ENCODE assay signal across 26 mouse cellular contexts in genomic region chr3:37766628-37767027, GRCm38 (mm10). TPM values are rescaled to one million over a fixed set of nuclear protein-coding genes. Genes with fewer than 3 reads are reported as not detected.
DNase-seq lines count a peak whose midpoint lies in the region; ATAC-seq and TF ChIP-seq lines count a peak whose summit lies in the region.
"Had no signal": no experiment of that assay in that cellular context is flagged by ENCODE, and none has a peak within 500 bp of the region (broad histone marks: within the 10 kb centered on the region; RNA-seq: fewer than 3 reads in every experiment).

No protein-coding gene starts in this region.

- DNase-seq in gastrocnemius, adult 2 months: no peak
- no peak for DNase-seq in gastrocnemius, adult 18-20 months (ENCODE audit: low spot score)
- DNase-seq in kidney, adult 11 months: no peak
- no peak for DNase-seq in lung, postnatal 0 days (ENCODE audit: low spot score)
- DNase-seq in lung, postnatal 4 days: no peak
- DNase-seq in urinary bladder, postnatal 10 days (ENCODE audit: low spot score): no peak
- DNase-seq: cerebellum, adult 8-10 months; cerebellum, postnatal 25 days; heart, postnatal 14 days; kidney, adult 18-20 months; kidney, postnatal 36 days; liver, embryonic 13.5 days; lung, adult 2 months; lung, postnatal 36 days; thymus, adult 2 months; thymus, postnatal 36 days had no signal

- ATAC-seq in kidney, embryonic 15.5 days (replicated peaks; ENCODE audit: low FRiP score): 0 out of 2 replicates have a peak, but pooled peaks have one; percentile 62
- 0 out of 2 replicates have a peak, but pooled peaks have one; percentile 18 for ATAC-seq in lung, postnatal 0 days
- ATAC-seq: forebrain, embryonic 15.5 days; hindbrain, embryonic 16.5 days had no signal

- 24% methylated on average over 4 of the region's 4 CpGs for WGBS in kidney, embryonic 15.5 days
- 44% methylated on average over 4 of the region's 4 CpGs for WGBS in lung, postnatal 0 days

- H3K4me1 ChIP-seq in kidney, embryonic 15.5 days: peaks cover 51% of the 10 kb centered on the region
- H3K4me1 ChIP-seq in lung, postnatal 0 days (ENCODE audit: insufficient read depth, low read depth, low read length): peaks cover 16% of the 10 kb centered on the region

- peak overlapping the region; percentile 63 for H3K27ac ChIP-seq in gastrocnemius, adult 2 months
- peak overlapping the region; percentile 38 for H3K27ac ChIP-seq in kidney, embryonic 15.5 days
- no peak overlapping the region for H3K27ac ChIP-seq in lung, postnatal 0 days (ENCODE audit: low read length)
- H3K27ac ChIP-seq: embryonic facial prominence, embryonic 12.5 days; forebrain, embryonic 10.5 days; forebrain, embryonic 15.5 days; liver, embryonic 13.5 days; midbrain, embryonic 12.5 days; neural tube, embryonic 12.5 days had no signal

- intact Hi-C loops in gastrocnemius, adult 2 months (cut with DNase I): loop anchor here (5.0 kb wide), 1 partner anchor 124 kb away; no protein-coding TSS in a partner anchor

- TF ChIP-seq EP300 in lung, postnatal 0 days (IDR thresholded peaks at IDR 0.05): no peak

- H3K4me3 ChIP-seq in gastrocnemius, adult 2 months: no peak overlapping the region
- H3K4me3 ChIP-seq in kidney, embryonic 15.5 days (replicated peaks): no peak overlapping the region
- H3K4me3 ChIP-seq in lung, postnatal 0 days (ENCODE audit: low read depth, low read length): no peak overlapping the region
- H3K4me3 ChIP-seq: embryonic facial prominence, embryonic 12.5 days; forebrain, embryonic 10.5 days; forebrain, embryonic 15.5 days; liver, embryonic 13.5 days; megakaryocyte, embryonic 14.5 days; midbrain, embryonic 12.5 days; myocyte; neural tube, embryonic 12.5 days had no signal

- H3K36me3 ChIP-seq in kidney, embryonic 15.5 days: no peaks in the 10 kb centered on the region
- no peaks in the 10 kb centered on the region for H3K36me3 ChIP-seq in lung, postnatal 0 days (ENCODE audit: insufficient read depth, low read length)
- H3K36me3 ChIP-seq: embryonic facial prominence, embryonic 12.5 days; forebrain, embryonic 10.5 days; forebrain, embryonic 15.5 days; G1E; liver, embryonic 13.5 days; midbrain, embryonic 12.5 days; neural tube, embryonic 12.5 days had no signal

- no peak for TF ChIP-seq CTCF in gastrocnemius, adult 2 months (IDR thresholded peaks at IDR 0.05)
- no peak for TF ChIP-seq CTCF in lung, postnatal 0 days (IDR thresholded peaks at IDR 0.05)

- H3K9me3 ChIP-seq in kidney, embryonic 15.5 days (replicated peaks): no peaks in the 10 kb centered on the region
- H3K9me3 ChIP-seq in lung, postnatal 0 days (ENCODE audit: low read length): no peaks in the 10 kb centered on the region
- H3K9me3 ChIP-seq: embryonic facial prominence, embryonic 12.5 days; forebrain, embryonic 10.5 days; forebrain, embryonic 15.5 days; G1E; liver, embryonic 13.5 days; megakaryocyte, embryonic 14.5 days; midbrain, embryonic 12.5 days; neural tube, embryonic 12.5 days had no signal

- no peak overlapping the region for H3K4me2 ChIP-seq in kidney, embryonic 15.5 days
- H3K4me2 ChIP-seq in lung, postnatal 0 days (replicated peaks; ENCODE audit: low read depth, low read length): no peak overlapping the region
- H3K4me2 ChIP-seq: embryonic facial prominence, embryonic 12.5 days; forebrain, embryonic 15.5 days; liver, embryonic 13.5 days; midbrain, embryonic 12.5 days; neural tube, embryonic 12.5 days had no signal

- H3K27me3 ChIP-seq in kidney, embryonic 15.5 days: no peaks in the 10 kb centered on the region
- no peaks in the 10 kb centered on the region for H3K27me3 ChIP-seq in lung, postnatal 0 days (replicated peaks; ENCODE audit: insufficient read depth, low read length)
- H3K27me3 ChIP-seq: embryonic facial prominence, embryonic 12.5 days; forebrain, embryonic 15.5 days; liver, embryonic 13.5 days; megakaryocyte, embryonic 14.5 days; neural tube, embryonic 12.5 days had no signal

- H3K9ac ChIP-seq in kidney, embryonic 15.5 days: no peak overlapping the region
- H3K9ac ChIP-seq in lung, postnatal 0 days (replicated peaks; ENCODE audit: low read depth): no peak overlapping the region
- H3K9ac ChIP-seq: embryonic facial prominence, embryonic 12.5 days; forebrain, embryonic 15.5 days; liver, embryonic 13.5 days; midbrain, embryonic 12.5 days; neural tube, embryonic 12.5 days had no signal

RNA-seq across cellular contexts. Expression of gene Gm5148, which starts 42.3 kb away (rescaled TPM):
- total RNA-seq in gastrocnemius, adult 2 months (2021): under 1 TPM in 1 of 2 experiments, not detected in 1; 0.25 TPM
- under 1 TPM in 1 of 2 experiments, not detected in 1; 0.24 TPM for total RNA-seq in gastrocnemius, adult 18-20 months (2021)
- 8.1 and 8.2 TPM in 2 replicates for polyA plus RNA-seq in kidney, embryonic 15.5 days (2015; fragmentation: Nextera tagmentation; extraction: Ambion mirVana)
- 10.1 and 11.7 TPM in 2 replicates for polyA plus RNA-seq in lung, postnatal 0 days (2015; fragmentation: Nextera tagmentation; extraction: Ambion mirVana)
- total RNA-seq: heart, postnatal 14 days had no signal
